Mouse (Mus musculus) kidney, postnatal 4 days (tissue): ENCODE results near the gene Macrod2.

ENCODE experiments used
- DNase-seq, 2 experiments: peaks; one replicate each; pipeline ENCODE4 v3.0.0; 2021; ENCODE audit warnings: mixed read lengths in 2 of 2

Macrod2 gene

GRCm38 (mm10) chr2:141229820-141230219, 834.7 kb downstream of the Macrod2 start:
- peak in 1 of 2 experiments; percentile 5 for DNase-seq

DNA sequence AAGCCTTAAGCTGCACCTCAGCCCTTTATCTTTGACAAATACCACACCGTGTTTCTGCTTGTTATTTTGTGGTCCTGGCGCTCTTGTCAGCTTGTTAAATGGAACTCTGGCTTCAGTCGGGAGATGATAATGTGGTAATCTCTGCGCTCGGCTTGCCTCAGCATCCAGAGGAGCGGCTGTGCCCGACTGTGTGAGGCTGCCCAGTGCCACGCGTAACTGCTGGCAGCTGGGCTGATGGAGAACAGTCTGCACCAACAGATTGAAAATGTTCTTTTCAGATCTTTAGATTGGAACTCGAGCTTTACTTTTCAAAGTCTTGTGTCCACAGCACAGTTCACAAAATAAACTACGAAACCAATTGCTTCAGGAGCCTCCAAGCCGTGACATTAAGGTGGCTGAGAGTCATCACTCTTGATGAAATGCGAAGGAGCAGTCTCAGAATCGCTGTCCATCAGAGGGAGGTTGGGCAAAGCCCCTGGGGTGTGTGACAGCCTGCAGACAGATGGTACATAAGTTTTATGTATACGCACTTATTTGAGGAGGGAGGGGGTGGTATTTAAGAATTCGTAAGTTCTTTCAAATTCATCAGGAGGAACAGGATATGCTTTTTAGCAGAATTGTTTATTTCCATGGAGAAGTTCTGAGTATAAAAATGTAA, 836.0 kb downstream of the Macrod2 start:
- DNase-seq = peak in 1 of 2 experiments; percentile 3

GRCm38 (mm10) chr2:141234306-141234705, 839.2 kb downstream of the Macrod2 start:
- DNase-seq = peak; percentile 2 to 3

DNA sequence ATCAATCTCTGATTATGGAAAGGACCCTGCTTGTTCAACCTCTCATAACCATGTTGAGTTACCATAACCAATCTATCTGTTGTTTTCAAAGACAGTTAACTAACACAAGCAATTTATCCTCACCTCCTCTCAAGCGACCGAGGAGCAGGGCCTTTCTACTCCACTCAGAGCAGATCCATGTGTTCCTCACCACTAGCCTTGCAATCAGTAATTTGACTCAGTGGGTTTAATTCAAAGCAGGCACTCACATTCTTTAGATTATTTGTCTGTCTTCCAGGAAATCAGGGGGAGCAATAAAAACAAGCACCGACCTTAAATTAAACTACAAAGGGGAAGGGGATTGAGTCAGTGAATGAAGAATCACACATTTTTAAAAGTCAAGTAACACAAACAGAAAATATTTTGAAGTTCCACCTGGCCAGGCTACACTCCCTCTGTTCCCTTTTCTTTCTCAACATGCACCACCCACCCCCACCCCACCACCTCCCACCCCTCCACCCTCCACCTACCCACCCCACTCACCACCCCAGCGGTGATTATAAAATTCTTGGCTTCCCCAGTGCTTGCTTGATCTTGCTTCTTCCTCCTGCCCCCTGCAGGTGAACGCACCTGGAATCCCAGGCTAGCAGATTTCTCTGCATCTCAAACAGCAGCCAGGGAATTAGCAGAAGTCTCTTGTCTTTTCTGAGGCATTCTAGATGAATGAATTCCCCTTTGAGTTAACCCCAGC, 839.8 kb downstream of the Macrod2 start:
- peak; percentile 10 to 24 for DNase-seq

- DNase-seq = no peak
Measured at GRCm38 (mm10) chr2:141247680-141248079, 852.6 kb downstream of the Macrod2 start.

GRCm38 (mm10) chr2:141264582-141264981, 869.5 kb downstream of the Macrod2 start:
- no peak for DNase-seq

DNA sequence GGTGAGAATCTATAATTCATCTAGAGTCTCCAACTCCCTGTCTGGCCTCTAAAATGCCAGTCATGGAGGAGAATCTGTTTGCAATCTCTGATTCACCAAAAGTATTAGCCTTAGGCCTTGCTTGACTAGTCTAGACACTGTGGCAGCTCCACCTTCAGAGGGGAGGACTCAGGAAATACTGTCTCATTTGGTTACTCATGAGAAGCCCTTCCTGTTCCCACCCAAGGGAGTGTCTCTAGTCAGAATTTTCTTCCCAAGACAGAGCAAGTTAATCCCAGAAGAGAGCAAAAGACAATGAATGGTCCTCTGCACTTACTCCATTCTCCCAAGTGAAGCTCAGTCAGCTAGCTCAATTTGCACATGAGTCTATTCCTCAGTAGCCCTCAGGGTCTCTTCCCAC, 871.5 kb downstream of the Macrod2 start:
- DNase-seq = no peak

DNA sequence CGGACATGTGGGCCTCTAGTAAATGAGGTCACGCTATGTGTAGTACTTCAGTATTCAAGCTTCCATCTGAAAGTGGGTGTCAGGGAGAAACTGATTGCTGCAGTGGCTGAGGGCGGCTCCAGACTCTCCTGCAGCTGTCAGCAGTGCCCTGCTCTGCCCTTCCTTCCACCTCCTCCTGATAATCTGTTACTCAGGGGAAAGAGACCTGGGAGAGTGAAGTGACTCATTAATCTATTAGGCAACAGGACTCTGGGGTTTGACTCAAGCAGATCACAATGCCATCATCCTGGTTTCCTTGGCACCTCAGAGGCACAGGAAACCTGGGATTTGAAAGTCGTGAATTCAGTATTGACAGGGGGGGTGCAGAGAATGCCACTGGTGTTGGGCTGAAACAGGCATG, 876.4 kb downstream of the Macrod2 start:
- peak in 1 of 2 experiments; percentile 4 for DNase-seq

- DNase-seq = no peak
Measured at GRCm38 (mm10) chr2:141272966-141273365, 877.9 kb downstream of the Macrod2 start.

- no peak for DNase-seq
Measured at GRCm38 (mm10) chr2:141274262-141274661, 879.2 kb downstream of the Macrod2 start.

DNA sequence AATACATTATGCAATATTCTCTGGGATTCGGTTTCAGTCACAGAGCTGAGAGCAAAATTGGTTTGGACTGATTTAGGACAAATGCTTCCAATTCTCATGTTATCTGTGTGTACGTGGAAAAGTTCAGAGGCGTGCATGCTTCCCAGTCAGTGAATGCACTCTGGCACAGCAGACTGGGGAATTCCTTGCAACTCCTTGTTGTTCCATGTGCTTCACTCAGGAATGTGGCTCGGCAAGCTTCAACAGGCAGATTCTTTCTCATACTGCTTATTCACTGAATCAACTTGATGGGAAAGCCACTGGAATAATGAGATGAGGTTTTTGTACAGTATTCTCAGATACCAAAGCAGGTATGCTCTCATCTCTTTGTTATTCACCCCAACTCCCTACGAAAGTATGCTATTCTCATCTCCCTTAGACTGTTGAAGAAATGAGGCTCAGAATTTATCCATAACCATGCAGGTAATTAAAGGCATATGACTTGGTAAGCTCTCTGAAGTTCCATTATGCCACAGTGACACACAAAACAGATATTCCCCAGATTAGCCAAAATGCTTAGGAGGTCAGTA, 884.1 kb downstream of the Macrod2 start:
- DNase-seq = peak; percentile 18 to 29

DNA sequence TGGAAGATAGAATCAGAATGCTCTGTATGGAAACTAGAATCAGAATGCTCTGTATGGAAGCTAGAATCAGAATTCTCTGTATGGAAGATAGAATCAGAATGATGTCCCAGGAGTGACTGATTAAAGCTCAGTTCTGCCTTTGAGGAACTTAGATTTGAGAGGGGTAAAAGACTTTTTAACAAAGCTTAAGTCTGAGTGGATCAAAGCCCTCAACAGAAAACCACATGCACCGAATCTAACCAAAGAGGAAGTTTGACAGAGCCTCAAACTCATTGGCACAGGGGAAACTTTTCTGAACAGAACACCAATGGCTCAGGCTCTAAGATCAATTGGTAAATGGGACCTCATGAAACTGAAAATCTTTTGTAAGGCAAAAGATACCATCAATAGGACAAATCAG, 885.7 kb downstream of the Macrod2 start:
- no peak for DNase-seq

DNA sequence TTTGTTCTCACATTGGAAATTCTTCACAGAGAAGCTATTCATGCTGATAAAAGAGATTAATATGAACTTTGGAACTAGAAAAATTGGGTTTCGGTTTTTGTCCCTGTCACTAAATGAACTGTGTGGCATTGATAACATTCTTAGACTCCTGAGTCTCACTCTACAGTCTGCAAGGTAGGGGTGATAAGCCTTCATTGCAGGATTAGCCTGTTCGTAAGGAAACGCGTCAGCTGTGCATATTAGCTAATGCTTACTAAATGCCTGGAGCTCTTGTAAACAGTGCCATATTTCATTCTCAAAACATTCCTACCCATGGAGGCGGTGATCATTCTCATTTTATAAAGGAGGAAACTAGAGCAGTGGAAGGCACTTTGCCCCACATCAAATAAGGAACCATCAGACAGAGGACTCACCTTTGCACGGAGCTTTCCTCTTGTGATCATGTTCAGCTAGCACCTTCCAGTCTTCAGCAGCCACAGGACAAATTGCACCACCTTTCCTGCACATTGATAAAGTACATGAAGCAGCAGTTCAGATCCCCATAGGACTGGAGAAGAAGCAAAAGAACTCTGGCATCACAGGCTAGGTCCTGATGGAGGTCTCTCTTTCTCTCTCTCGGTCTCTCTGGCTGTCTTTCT, 891.1 kb downstream of the Macrod2 start:
- no peak for DNase-seq

DNA sequence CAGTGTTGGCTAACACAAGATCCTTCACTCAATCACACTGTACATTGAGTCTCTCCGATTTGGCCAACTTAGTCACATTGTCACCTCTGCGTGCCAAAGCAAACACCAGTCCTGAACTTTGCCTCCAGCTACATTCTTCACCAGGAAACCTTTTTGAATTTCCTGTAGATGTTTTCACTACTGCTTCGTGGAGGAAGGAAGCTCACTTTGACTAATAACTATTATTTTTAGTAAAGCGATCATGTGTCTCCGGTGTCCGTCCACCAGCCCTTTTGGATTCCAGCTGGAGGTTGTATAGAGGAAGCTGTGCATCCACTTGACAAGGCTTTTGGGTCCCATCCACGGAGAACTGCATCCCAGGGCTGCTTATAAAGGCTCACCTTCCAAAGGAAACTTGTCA, 893.4 kb downstream of the Macrod2 start:
- DNase-seq = peak; percentile 32 to 47

DNA sequence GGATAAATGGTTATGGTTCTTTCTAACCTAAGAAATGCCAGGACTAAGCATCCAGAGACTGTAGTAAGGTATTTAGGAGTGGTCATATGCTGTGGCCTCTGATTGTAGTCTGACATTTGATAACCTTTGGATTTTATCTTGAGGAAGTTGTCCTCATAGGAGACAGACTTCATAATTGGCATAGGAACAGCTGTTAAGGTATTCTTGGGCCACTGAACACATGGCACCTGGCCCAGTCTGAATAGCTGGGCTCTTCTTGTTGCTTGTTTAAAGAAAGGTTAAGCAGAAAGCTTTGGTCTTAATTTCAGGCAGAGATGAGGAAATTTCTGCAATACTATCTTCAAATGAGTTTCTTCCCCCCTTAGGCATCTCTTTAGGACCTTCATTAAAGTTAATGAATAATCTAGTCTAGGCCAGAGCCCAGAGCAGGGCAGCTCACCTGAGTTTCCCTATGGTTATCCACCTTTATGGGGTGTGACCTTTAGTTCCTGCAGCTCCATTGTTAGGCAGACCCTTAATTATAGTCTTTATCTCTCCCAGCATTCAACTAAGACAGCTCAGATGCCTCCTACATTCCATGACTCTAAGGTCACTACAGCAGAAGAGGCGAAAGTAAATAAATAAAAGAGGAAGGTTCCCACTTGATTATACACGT, 894.1 kb downstream of the Macrod2 start:
- peak; percentile 4 to 29 for DNase-seq

DNA sequence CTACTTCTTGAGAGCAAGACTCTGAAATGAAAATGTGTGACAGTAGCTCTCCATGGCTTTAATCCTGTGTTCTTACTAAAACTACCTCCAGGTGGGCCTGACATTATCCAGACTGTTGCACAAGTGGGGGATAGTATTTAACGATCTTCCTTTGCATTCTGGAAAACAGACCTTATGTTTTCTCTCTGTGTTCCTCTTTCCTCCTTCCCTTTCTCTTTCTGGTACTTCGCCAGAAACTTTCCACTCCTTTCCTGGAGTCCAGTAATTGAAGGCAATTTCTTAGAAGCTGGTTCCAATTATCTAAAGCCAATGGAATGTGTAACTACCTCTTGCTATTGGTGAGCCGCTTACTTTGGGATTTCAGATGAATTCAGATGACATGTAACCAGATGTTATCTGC, 897.7 kb downstream of the Macrod2 start:
- DNase-seq = no peak

- no peak for DNase-seq
Measured at GRCm38 (mm10) chr2:141299168-141299567, 904.1 kb downstream of the Macrod2 start.

GRCm38 (mm10) chr2:141301030-141301429, 905.9 kb downstream of the Macrod2 start:
- DNase-seq = no peak

- no peak for DNase-seq
Measured at GRCm38 (mm10) chr2:141308406-141308805, 913.3 kb downstream of the Macrod2 start.

- peak in 1 of 2 experiments; percentile 7 for DNase-seq
Measured at GRCm38 (mm10) chr2:141312136-141312948, 917.2 kb downstream of the Macrod2 start.

GRCm38 (mm10) chr2:141315349-141315748, 920.2 kb downstream of the Macrod2 start:
- DNase-seq = no peak

DNA sequence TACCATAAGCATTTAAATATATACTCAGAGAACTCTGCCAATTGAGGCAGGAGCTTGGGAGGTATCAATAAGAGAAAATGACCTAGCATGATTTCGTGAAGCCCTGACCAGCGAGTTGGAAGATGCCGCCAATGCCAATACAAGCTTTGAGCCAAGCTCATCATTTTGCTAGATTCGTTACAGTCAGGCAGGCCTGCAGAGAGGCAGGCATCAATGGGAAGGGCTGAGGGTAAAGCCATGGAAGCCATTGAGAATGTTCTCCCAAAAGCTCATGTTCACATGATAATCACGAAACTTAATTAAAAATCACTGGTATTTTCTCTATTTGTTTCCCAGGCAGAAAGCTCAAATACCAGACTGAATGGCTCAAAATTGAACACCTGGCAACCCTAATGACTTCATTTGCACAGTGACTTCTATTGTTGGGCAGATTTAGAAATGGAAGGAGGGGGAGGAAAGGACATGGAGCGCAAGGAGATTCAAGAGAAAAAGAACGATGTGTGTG, 928.9 kb downstream of the Macrod2 start:
- no peak for DNase-seq
